Mouse (Mus musculus): ENCODE measurements around the gene Olfr402. TPM values are rescaled to one million over a fixed set of nuclear protein-coding genes. Genes with fewer than 3 reads are reported as not detected.
"Not testable (repeated sequence)": the region's sequence is repeated elsewhere in the genome, so short reads cannot be mapped to it uniquely, and the experiment has no call there.

The Olfr402 gene
- not detected in 2 replicates for polyA plus RNA-seq (2016; fragmentation: Nextera tagmentation; extraction: Ambion mirVana)

- H3K36me3 ChIP-seq: no peaks in the 10 kb centered on the region
- H3K4me2 ChIP-seq: no peak within 1 kb of the TSS
- WGBS (ENCODE audit: insufficient replicate concordance): 47% methylated on average over 3 of the region's 3 CpGs
- H3K27ac ChIP-seq: no peak within 1 kb of the TSS
- no peaks in the 10 kb centered on the region for H3K27me3 ChIP-seq (replicated peaks)
- H3K4me1 ChIP-seq: no peaks in the 10 kb centered on the region
- peaks cover 11% of the 10 kb centered on the region for H3K9me3 ChIP-seq (replicated peaks)
- ATAC-seq: no peak
- H3K4me3 ChIP-seq: no peak within 1 kb of the TSS
- H3K9ac ChIP-seq: no peak within 1 kb of the TSS
Measured at GRCm38 (mm10) chr11:74153229-74153628, at the start of gene Olfr402. Gene Olfr402, plus strand, starts transcription at chr11:74153529.

GRCm38 (mm10) chr11:74105066-74105465 is 48.3 kb upstream of the Olfr402 start:
- peaks cover 3% of the 10 kb centered on the region; the same call in 1 of the 2 replicates for H3K9me3 ChIP-seq (replicated peaks)
- ATAC-seq: no peak
- H3K4me2 ChIP-seq: no peak overlapping the region
- no peaks in the 10 kb centered on the region for H3K27me3 ChIP-seq (replicated peaks)
- no peaks in the 10 kb centered on the region for H3K4me1 ChIP-seq
- 19% methylated on average over 5 of the region's 5 CpGs for WGBS (ENCODE audit: insufficient replicate concordance)
- no peak overlapping the region for H3K9ac ChIP-seq
- H3K27ac ChIP-seq: no peak overlapping the region
- no peaks in the 10 kb centered on the region for H3K36me3 ChIP-seq
- H3K4me3 ChIP-seq: no peak overlapping the region

- ATAC-seq: no peak
- no peaks in the 10 kb centered on the region for H3K4me1 ChIP-seq
- no peak within 1 kb of the TSS for H3K4me2 ChIP-seq
- H3K27me3 ChIP-seq (replicated peaks): no peaks in the 10 kb centered on the region
- H3K27ac ChIP-seq: no peak within 1 kb of the TSS
- no peak within 1 kb of the TSS for H3K4me3 ChIP-seq
- H3K9ac ChIP-seq: no peak within 1 kb of the TSS
- no peaks in the 10 kb centered on the region for H3K36me3 ChIP-seq
- peaks cover 8% of the 10 kb centered on the region for H3K9me3 ChIP-seq (replicated peaks)
Measured at GRCm38 (mm10) chr11:74113412-74113811, 39.9 kb upstream of the Olfr402 start, which contains the start of gene Olfr401. Gene Olfr401, plus strand, starts transcription at chr11:74113712.

- not testable (repeated sequence) for H3K27ac ChIP-seq; H3K36me3 ChIP-seq; H3K4me3 ChIP-seq; H3K4me2 ChIP-seq; H3K9ac ChIP-seq; H3K27me3 ChIP-seq (replicated peaks); H3K4me1 ChIP-seq; ATAC-seq
- peaks cover 39% of the 10 kb centered on the region for H3K9me3 ChIP-seq (replicated peaks)
- 5% methylated on average over 1 of the region's 1 CpGs for WGBS (ENCODE audit: insufficient replicate concordance)
Measured at GRCm38 (mm10) chr11:74140001-74140400, 13.3 kb upstream of the Olfr402 start.

- Histone ChIP-seq H3K4me3 (no peak overlapping the region), H3K4me2 (no peak overlapping the region), H3K9ac (no peak overlapping the region)
Measured at GRCm38 (mm10) chr11:74145866-74146265, 7.5 kb upstream of the Olfr402 start.

GRCm38 (mm10) chr11:74168771-74169170 is 15.4 kb downstream of the Olfr402 start:
- no peaks in the 10 kb centered on the region for H3K4me1 ChIP-seq
- 0 out of 2 replicates have a peak, but pooled peaks cover 4% of the 10 kb centered on the region for H3K9me3 ChIP-seq (replicated peaks)
- H3K4me3 ChIP-seq: no peak overlapping the region
- H3K36me3 ChIP-seq: no peaks in the 10 kb centered on the region
- H3K27ac ChIP-seq: no peak overlapping the region
- ATAC-seq: no peak
- H3K9ac ChIP-seq: no peak overlapping the region
- no peaks in the 10 kb centered on the region for H3K27me3 ChIP-seq (replicated peaks)
- no peak overlapping the region for H3K4me2 ChIP-seq

More at GRCm38 (mm10) chr11:74145866-74146265, 7.5 kb upstream of the Olfr402 start:
- Histone ChIP-seq H3K4me1 (no peaks in the 10 kb centered on the region), H3K9me3 (replicated peaks) (peaks cover 32% of the 10 kb centered on the region), H3K27me3 (replicated peaks) (no peaks in the 10 kb centered on the region), H3K36me3 (no peaks in the 10 kb centered on the region), H3K27ac (no peak overlapping the region)
- no peak for ATAC-seq

- H3K9ac ChIP-seq: no peak overlapping the region
- no peak overlapping the region for H3K4me3 ChIP-seq
- H3K9me3 ChIP-seq (replicated peaks): 0 out of 2 replicates have a peak, but pooled peaks cover 4% of the 10 kb centered on the region
- ATAC-seq: no peak
- no peak overlapping the region for H3K4me2 ChIP-seq
- H3K27ac ChIP-seq: no peak overlapping the region
- no peaks in the 10 kb centered on the region for H3K4me1 ChIP-seq
- no peaks in the 10 kb centered on the region for H3K27me3 ChIP-seq (replicated peaks)
- 56% methylated on average over 4 of the region's 4 CpGs for WGBS (ENCODE audit: insufficient replicate concordance)
- no peaks in the 10 kb centered on the region for H3K36me3 ChIP-seq
Measured at GRCm38 (mm10) chr11:74183168-74183567, 29.8 kb downstream of the Olfr402 start.

- Histone ChIP-seq H3K9me3 (replicated peaks) (0 out of 2 replicates have a peak, but pooled peaks cover 10% of the 10 kb centered on the region), H3K4me2 (no peak overlapping the region), H3K36me3 (no peaks in the 10 kb centered on the region), H3K27me3 (replicated peaks) (no peaks in the 10 kb centered on the region), H3K4me1 (no peaks in the 10 kb centered on the region), H3K27ac (no peak overlapping the region), H3K9ac (no peak overlapping the region), H3K4me3 (no peak overlapping the region)
- WGBS (ENCODE audit: insufficient replicate concordance): 67% methylated on average over 4 of the region's 4 CpGs
- ATAC-seq: no peak
Measured at GRCm38 (mm10) chr11:74183745-74184144, 30.4 kb downstream of the Olfr402 start.

- Histone ChIP-seq H3K9me3 (replicated peaks) (0 out of 2 replicates have a peak, but pooled peaks cover 10% of the 10 kb centered on the region), H3K4me3 (no peak within 1 kb of the TSS), H3K4me2 (no peak within 1 kb of the TSS), H3K27ac (no peak within 1 kb of the TSS), H3K36me3 (no peaks in the 10 kb centered on the region), H3K4me1 (no peaks in the 10 kb centered on the region), H3K9ac (no peak within 1 kb of the TSS), H3K27me3 (replicated peaks) (no peaks in the 10 kb centered on the region)
- ATAC-seq: no peak
Measured at GRCm38 (mm10) chr11:74185949-74186348, 32.6 kb downstream of the Olfr402 start, which contains the start of gene Olfr403. Gene Olfr403, plus strand, starts transcription at chr11:74186249.

Other genes starting within 250 kb of the Olfr402 start
- not detected in 2 replicates for gene Olfr395, start 244.2 kb upstream of the Olfr402 start, polyA plus RNA-seq (2016; fragmentation: Nextera tagmentation; extraction: Ambion mirVana)
- gene Olfr23, start 216.9 kb upstream of the Olfr402 start, polyA plus RNA-seq (2016; fragmentation: Nextera tagmentation; extraction: Ambion mirVana): not detected in 2 replicates
- gene Olfr397, start 192.7 kb upstream of the Olfr402 start, polyA plus RNA-seq (2016; fragmentation: Nextera tagmentation; extraction: Ambion mirVana): not detected in 2 replicates
- not detected in 2 replicates for gene Olfr398, start 163.1 kb upstream of the Olfr402 start, polyA plus RNA-seq (2016; fragmentation: Nextera tagmentation; extraction: Ambion mirVana)
- gene Olfr139, start 97.0 kb upstream of the Olfr402 start, polyA plus RNA-seq (2016; fragmentation: Nextera tagmentation; extraction: Ambion mirVana): not detected in 2 replicates
- not detected in 2 replicates for gene Olfr399, start 96.9 kb upstream of the Olfr402 start, polyA plus RNA-seq (2016; fragmentation: Nextera tagmentation; extraction: Ambion mirVana)
- gene Zfp616, start 83.6 kb upstream of the Olfr402 start, polyA plus RNA-seq (2016; fragmentation: Nextera tagmentation; extraction: Ambion mirVana): not detected in 2 replicates
- not detected in 2 replicates for gene Olfr401, start 39.8 kb upstream of the Olfr402 start, polyA plus RNA-seq (2016; fragmentation: Nextera tagmentation; extraction: Ambion mirVana)
- not detected in 2 replicates for gene Olfr403, start 32.7 kb downstream of the Olfr402 start, polyA plus RNA-seq (2016; fragmentation: Nextera tagmentation; extraction: Ambion mirVana)
- gene Olfr43, start 57.9 kb downstream of the Olfr402 start, polyA plus RNA-seq (2016; fragmentation: Nextera tagmentation; extraction: Ambion mirVana): not detected in 2 replicates
- not detected in 2 replicates for gene Olfr406, start 106.3 kb downstream of the Olfr402 start, polyA plus RNA-seq (2016; fragmentation: Nextera tagmentation; extraction: Ambion mirVana)
- gene Olfr59, start 130.2 kb downstream of the Olfr402 start, polyA plus RNA-seq (2016; fragmentation: Nextera tagmentation; extraction: Ambion mirVana): not detected in 2 replicates
- not detected in 2 replicates for gene Olfr410, start 184.5 kb downstream of the Olfr402 start, polyA plus RNA-seq (2016; fragmentation: Nextera tagmentation; extraction: Ambion mirVana)
- gene Olfr411, start 199.1 kb downstream of the Olfr402 start, polyA plus RNA-seq (2016; fragmentation: Nextera tagmentation; extraction: Ambion mirVana): not detected in 2 replicates
- gene Olfr412, start 208.5 kb downstream of the Olfr402 start, polyA plus RNA-seq (2016; fragmentation: Nextera tagmentation; extraction: Ambion mirVana): not detected in 2 replicates